Mouse (Mus musculus): ENCODE data around the gene Naa35. TPM values are rescaled to one million over a fixed set of nuclear protein-coding genes. Genes with fewer than 3 reads are reported as not detected.

Gene Naa35
- polyA plus RNA-seq, 1 experiment from 2014 or later = 154 TPM

- WGBS = 97% methylated on average over 12 of the region's 12 CpGs
- H3K9me3 ChIP-seq = no peaks in the 10 kb centered on the region
- H3K4me2 ChIP-seq = no peak overlapping the region
- no peaks in the 10 kb centered on the region for H3K36me3 ChIP-seq (replicated peaks)
- H3K27ac ChIP-seq = no peak overlapping the region
- H3K4me3 ChIP-seq = no peak overlapping the region
- H3K9ac ChIP-seq = no peak overlapping the region
- peaks cover 4% of the 10 kb centered on the region for H3K4me1 ChIP-seq
- no peaks in the 10 kb centered on the region for H3K27me3 ChIP-seq (replicated peaks)
- ATAC-seq (replicated peaks) = no peak
These were observed 76.9 kb downstream of the Naa35 start for GRCm38 (mm10) chr13:59661966-59662365.

DNA sequence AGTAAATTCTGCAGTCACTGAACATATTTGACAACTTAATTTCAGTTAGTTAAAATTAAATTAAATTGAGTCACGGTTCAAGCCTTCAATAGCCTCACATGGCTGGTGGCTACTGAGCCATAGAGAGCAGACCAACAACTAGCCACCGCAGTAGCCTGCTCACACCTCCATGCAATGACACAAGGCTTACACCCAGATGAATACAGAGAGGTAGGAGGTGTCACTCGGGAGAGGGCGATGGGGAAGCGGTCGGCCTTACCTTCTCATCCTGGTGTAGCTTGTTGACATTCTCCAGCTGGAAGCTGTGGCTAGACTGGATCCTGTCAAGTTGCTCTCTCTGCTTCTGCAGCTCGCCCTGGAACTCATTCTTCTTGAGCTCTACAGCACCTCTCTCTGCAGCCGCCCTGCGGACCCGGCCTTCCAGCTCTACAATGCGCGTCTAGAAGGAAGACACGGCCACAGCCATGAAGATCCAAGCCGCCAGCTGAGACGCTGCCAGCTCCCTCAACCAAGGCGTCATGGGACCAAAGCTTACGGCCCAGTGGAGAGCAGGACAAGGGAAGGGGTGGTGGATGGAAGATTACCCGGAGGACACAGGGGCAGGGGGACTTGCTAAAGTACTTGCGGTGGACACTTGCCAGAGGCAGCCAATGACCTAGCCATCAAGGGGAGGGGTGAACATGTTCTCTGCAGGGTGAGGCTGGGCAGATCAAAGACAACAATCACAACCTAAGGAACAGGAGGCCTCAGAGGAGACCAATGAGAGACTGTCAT is 79.1 kb downstream of the Naa35 start:
- Histone ChIP-seq H3K27ac (no peak overlapping the region), H3K9me3 (no peaks in the 10 kb centered on the region), H3K4me3 (no peak overlapping the region), H3K27me3 (replicated peaks) (no peaks in the 10 kb centered on the region), H3K4me2 (no peak overlapping the region), H3K9ac (no peak overlapping the region), H3K36me3 (replicated peaks) (no peaks in the 10 kb centered on the region), H3K4me1 (no peaks in the 10 kb centered on the region; the same call in 1 of the 2 replicates)
- WGBS = 92% methylated on average over 19 of the region's 19 CpGs
- no peak for ATAC-seq (replicated peaks)

DNA sequence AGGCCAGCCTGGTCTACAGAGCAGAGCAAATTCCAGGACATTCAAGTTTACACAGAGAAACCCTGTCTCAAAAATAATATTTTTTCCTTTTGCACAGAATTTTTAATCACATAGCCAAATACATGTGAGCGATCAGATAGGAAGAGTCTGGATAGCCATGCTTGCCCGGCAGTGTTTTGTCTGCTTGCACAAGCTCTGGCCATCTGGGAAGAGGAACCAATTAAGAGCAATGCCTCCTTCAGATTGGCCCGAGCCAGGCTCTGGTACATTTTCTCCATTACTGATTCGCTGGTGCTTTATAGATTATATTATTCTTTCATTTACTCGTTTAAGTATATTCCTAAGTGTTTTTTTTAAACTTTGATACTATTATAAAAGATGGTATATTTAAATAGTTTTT is 82.7 kb downstream of the Naa35 start:
- no peaks in the 10 kb centered on the region for H3K9me3 ChIP-seq
- no peak for ATAC-seq (replicated peaks)
- no peak overlapping the region for H3K9ac ChIP-seq
- no peaks in the 10 kb centered on the region for H3K27me3 ChIP-seq (replicated peaks)
- H3K27ac ChIP-seq = no peak overlapping the region
- no peak overlapping the region for H3K4me2 ChIP-seq
- H3K4me1 ChIP-seq = peaks cover 8% of the 10 kb centered on the region; the same call in 1 of the 2 replicates
- no peaks in the 10 kb centered on the region for H3K36me3 ChIP-seq (replicated peaks)
- H3K4me3 ChIP-seq = no peak overlapping the region
- 80% methylated on average over 5 of the region's 5 CpGs for WGBS

GRCm38 (mm10) chr13:59668501-59669093 is 83.5 kb downstream of the Naa35 start:
- Histone ChIP-seq H3K9me3 (no peaks in the 10 kb centered on the region), H3K4me1 (peaks cover 13% of the 10 kb centered on the region), H3K4me3 (no peak overlapping the region), H3K36me3 (replicated peaks) (no peaks in the 10 kb centered on the region), H3K9ac (no peak overlapping the region), H3K27me3 (replicated peaks) (no peaks in the 10 kb centered on the region), H3K4me2 (no peak overlapping the region), H3K27ac (no peak overlapping the region)
- ATAC-seq (replicated peaks) = no peak
- WGBS = 84% methylated on average over 11 of the region's 11 CpGs

GRCm38 (mm10) chr13:59669946-59670345 is 84.9 kb downstream of the Naa35 start:
- 86% methylated on average over 10 of the region's 10 CpGs for WGBS
- Histone ChIP-seq H3K9ac (no peak overlapping the region), H3K36me3 (replicated peaks) (no peaks in the 10 kb centered on the region), H3K27me3 (replicated peaks) (no peaks in the 10 kb centered on the region), H3K4me2 (no peak overlapping the region), H3K9me3 (no peaks in the 10 kb centered on the region), H3K4me1 (peaks cover 25% of the 10 kb centered on the region), H3K27ac (no peak overlapping the region), H3K4me3 (no peak overlapping the region)
- no peak for ATAC-seq (replicated peaks)

DNA sequence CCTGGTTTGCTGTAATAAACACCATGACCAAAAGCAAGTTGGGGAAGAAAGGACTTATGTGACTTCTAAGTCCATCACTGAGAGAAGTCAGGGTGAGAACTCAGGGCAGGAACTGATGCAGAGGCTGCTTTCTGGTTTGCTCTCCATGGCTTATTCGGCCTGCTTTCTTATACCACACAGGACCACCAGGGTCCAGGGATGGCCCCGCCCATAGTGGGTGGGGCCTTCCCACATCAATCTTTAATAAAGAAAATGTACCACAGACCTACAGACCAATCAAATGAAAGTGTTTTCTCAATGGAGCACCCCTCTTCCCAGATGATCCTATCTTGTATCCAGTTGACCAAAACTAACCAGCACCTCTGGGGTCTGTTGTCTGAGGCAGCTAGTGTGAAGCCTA is 86.5 kb downstream of the Naa35 start:
- H3K4me1 ChIP-seq = peaks cover 26% of the 10 kb centered on the region
- H3K9me3 ChIP-seq = no peaks in the 10 kb centered on the region
- no peak for ATAC-seq (replicated peaks)
- no peak overlapping the region for H3K4me3 ChIP-seq
- no peak overlapping the region for H3K4me2 ChIP-seq
- no peak overlapping the region for H3K9ac ChIP-seq
- no peak overlapping the region for H3K27ac ChIP-seq
- no peaks in the 10 kb centered on the region for H3K36me3 ChIP-seq (replicated peaks)
- 65% methylated on average over 2 of the region's 2 CpGs for WGBS
- no peaks in the 10 kb centered on the region for H3K27me3 ChIP-seq (replicated peaks)

GRCm38 (mm10) chr13:59672248-59672647 is 87.2 kb downstream of the Naa35 start:
- ATAC-seq (replicated peaks) = no peak
- Histone ChIP-seq H3K9me3 (no peaks in the 10 kb centered on the region), H3K36me3 (replicated peaks) (no peaks in the 10 kb centered on the region), H3K27me3 (replicated peaks) (no peaks in the 10 kb centered on the region), H3K27ac (no peak overlapping the region), H3K9ac (no peak overlapping the region), H3K4me3 (no peak overlapping the region), H3K4me1 (peaks cover 26% of the 10 kb centered on the region), H3K4me2 (no peak overlapping the region)
- WGBS = 63% methylated on average over 6 of the region's 6 CpGs

- no peak overlapping the region for H3K9ac ChIP-seq
- peak overlapping the region; percentile 76; the same call in 1 of the 2 replicates for H3K4me3 ChIP-seq
- peak overlapping the region; percentile 65 for H3K27ac ChIP-seq
- ATAC-seq (replicated peaks) = no peak
- H3K27me3 ChIP-seq (replicated peaks) = no peaks in the 10 kb centered on the region
- 13% methylated on average over 7 of the region's 7 CpGs for WGBS
- H3K36me3 ChIP-seq (replicated peaks) = no peaks in the 10 kb centered on the region
- no peaks in the 10 kb centered on the region for H3K9me3 ChIP-seq
- H3K4me1 ChIP-seq = peaks cover 26% of the 10 kb centered on the region
- H3K4me2 ChIP-seq = peak overlapping the region; percentile 61
These were observed 88.5 kb downstream of the Naa35 start for GRCm38 (mm10) chr13:59673597-59673996.

DNA sequence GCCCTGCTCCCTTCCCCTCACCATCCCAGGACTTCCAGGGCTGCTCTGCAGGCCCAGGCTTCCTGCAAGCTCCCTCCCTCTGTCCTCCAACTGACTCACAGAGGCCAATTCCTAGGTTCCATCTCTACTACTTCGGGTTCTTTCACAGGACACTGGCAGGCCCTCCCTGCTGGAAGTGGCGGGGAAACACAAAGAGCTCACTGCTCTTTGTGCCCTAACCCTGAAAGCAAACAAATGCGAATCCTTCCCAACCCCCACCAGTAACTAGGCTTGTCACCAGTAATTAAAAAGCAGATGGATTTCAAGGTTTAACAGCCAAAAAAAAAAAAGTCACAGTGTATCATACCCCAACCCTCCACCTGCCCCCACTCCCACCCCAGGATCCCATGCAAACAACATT is 89.2 kb downstream of the Naa35 start:
- ATAC-seq (replicated peaks) = no peak

DNA sequence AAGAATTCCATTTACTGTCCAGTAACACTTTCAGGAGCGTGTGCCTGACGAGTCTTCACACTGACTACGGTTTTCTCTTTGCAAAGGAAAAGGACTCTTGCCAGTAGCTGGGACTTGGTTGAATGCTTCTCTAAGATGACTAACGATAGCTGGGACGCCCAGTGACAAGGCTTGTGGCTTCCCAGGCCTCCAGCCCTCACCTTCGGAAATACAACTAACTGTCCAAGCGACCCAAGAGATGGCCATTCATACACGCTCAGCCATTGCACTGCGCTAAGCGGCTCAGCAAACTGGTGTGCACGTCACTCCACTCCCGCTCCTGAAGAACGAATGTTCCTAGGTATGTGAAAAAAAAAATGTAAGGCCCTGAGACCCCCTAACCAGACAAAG is 89.7 kb downstream of the Naa35 start:
- no peaks in the 10 kb centered on the region for H3K27me3 ChIP-seq (replicated peaks)
- peaks cover 26% of the 10 kb centered on the region for H3K4me1 ChIP-seq
- peak overlapping the region; percentile 66 for H3K9ac ChIP-seq
- H3K9me3 ChIP-seq = no peaks in the 10 kb centered on the region
- H3K4me2 ChIP-seq = peak overlapping the region; percentile 61
- 1% methylated on average over 13 of the region's 13 CpGs for WGBS
- peak overlapping the region; percentile 77 for H3K27ac ChIP-seq
- H3K4me3 ChIP-seq = peak overlapping the region; percentile 76
- ATAC-seq (replicated peaks) = peak; percentile 29; the same call in 1 of the 2 replicates
- H3K36me3 ChIP-seq (replicated peaks) = no peaks in the 10 kb centered on the region

More for the DNA sequence above, 89.2 kb downstream of the Naa35 start:
- Histone ChIP-seq H3K4me1 (peaks cover 26% of the 10 kb centered on the region), H3K9me3 (no peaks in the 10 kb centered on the region), H3K27ac (peak overlapping the region; percentile 63; the same call in 1 of the 2 replicates), H3K27me3 (replicated peaks) (no peaks in the 10 kb centered on the region), H3K9ac (0 out of 2 replicates have a peak overlapping the region, but pooled peaks have one; percentile 23), H3K4me2 (peak overlapping the region; percentile 61), H3K4me3 (peak overlapping the region; percentile 76), H3K36me3 (replicated peaks) (no peaks in the 10 kb centered on the region)
- WGBS = 10% methylated on average over 3 of the region's 3 CpGs

- H3K9ac ChIP-seq = peak within 1 kb of the TSS; percentile 66
- peaks cover 26% of the 10 kb centered on the region for H3K4me1 ChIP-seq
- no peaks in the 10 kb centered on the region for H3K36me3 ChIP-seq (replicated peaks)
- peak within 1 kb of the TSS; percentile 76 for H3K4me3 ChIP-seq
- H3K27ac ChIP-seq = peak within 1 kb of the TSS; percentile 77
- no peaks in the 10 kb centered on the region for H3K27me3 ChIP-seq (replicated peaks)
- H3K9me3 ChIP-seq = no peaks in the 10 kb centered on the region
- WGBS = under 1% methylated on average over 54 of the region's 61 CpGs
- peak within 1 kb of the TSS; percentile 61 for H3K4me2 ChIP-seq
- ATAC-seq (replicated peaks) = peak; percentile 80
These were observed 90.3 kb downstream of the Naa35 start, which contains the start of gene Golm1 for GRCm38 (mm10) chr13:59675151-59676011. Gene Golm1, minus strand, starts transcription at chr13:59675811.
